Mouse (Mus musculus) G1E-ER4 (cell line): ENCODE measurements around the gene Hdac5. TPM values are rescaled to one million over a fixed set of nuclear protein-coding genes. Genes with fewer than 3 reads are reported as not detected.

Experiments
- GATA1 ChIP-seq: IDR thresholded peaks from one replicate; pipeline ENCODE4 v1.8.0; 2012; ENCODE audit warnings: low read length, inconsistent platforms
- polyA plus RNA-seq: library from polyadenylated mRNA; stranded (reverse); fragments of >175 nt; gene quantifications from 2 replicates; pipeline ENCODE4 v1.2.3, GENCODE M21; 2012

Gene Hdac5
- polyA plus RNA-seq, 1 experiment = 38.8 TPM

DNA sequence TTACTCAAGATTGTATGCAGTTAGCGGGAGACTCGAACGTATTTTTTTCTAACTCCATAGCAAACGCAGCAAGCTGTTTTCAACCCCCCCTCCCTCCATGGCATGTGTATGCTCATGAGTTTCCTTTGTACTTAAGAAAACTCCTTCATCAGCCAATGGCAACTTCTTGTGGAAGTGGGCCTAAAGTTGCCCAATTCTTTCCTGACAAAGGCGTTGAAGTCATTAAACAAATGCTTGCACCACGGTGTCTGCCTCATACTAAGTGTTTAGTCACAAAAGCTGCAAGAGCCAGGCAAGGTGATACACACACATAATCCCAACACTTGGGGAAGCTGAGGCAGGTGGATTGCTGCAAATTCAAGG, 16.3 kb upstream of the Hdac5 start:
- no peak for TF ChIP-seq GATA1

DNA sequence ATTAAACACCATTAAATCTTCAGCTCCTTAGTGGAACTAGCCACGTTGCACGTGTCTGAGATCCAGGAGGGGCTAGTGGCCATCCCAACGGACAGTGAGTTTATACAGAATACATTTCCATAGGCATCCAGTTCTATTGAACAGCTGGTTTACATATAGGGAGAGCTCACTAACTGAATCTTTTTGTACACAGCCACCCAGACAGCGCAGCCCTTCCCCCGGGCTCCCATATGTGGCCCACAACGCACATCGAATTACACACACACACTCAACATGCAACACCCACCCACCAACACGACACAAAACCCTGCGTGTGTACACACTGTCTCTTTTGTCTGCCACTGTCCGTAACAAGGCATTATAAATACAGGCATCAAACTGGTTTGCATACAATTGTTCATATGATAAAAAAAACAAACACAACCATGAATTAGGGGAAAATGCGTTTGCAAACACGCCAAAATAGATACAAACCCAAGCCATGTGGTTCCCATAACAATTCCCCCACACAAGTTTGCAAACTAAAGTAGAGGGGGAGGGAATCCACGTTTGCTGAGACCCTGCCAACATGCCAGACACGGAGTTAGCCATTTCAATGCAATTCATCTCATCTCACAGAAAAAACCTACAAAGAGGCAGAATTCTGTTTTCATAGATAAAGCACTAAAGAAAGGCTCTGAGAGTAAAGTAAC, 15.8 kb upstream of the Hdac5 start:
- TF ChIP-seq GATA1 = no peak

DNA sequence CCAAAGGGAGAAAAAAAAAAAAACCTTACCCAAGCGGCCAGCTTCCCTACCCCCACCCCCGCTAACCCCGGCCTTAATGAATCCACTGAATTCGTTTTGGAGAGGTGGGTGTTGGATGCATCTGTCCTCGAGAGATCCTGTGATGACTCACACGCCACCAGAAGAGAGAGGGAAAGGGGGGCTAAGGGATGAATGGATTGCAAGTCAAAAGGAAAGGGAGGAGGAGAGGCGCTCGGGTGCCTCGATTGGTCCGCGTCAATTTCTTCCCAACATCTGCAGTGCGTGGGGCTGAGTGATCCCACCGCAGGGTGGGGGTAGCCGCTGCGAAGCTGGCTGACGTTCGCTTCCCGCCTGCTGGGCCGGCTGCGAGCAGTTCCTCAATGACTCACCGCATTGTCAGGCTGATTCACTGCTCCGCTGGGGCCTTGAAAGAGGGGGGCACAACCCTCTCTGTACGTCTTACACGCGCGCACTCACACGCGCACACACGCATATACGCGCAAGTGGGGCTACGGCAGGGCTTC, 15.0 kb upstream of the Hdac5 start:
- TF ChIP-seq GATA1 = no peak

DNA sequence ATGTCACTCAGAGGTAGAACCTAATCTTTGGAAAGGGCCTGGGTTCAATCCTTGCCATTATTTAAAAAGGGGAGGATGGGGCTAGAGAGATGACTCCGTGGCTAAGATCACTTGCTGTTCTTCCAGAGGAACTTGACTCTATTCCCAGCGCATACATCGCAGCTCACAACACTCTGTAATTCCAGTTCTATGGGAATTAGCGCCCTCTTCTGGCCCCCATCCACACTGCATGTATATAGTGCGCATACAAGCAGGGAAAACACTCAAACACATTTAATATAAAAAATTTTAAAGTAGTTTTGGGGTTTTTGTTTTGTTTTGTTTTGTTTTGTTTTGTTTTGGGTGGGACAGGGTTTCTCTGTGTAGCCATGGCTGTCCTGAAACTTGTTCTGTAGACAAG, 11.9 kb upstream of the Hdac5 start:
- no peak for TF ChIP-seq GATA1

DNA sequence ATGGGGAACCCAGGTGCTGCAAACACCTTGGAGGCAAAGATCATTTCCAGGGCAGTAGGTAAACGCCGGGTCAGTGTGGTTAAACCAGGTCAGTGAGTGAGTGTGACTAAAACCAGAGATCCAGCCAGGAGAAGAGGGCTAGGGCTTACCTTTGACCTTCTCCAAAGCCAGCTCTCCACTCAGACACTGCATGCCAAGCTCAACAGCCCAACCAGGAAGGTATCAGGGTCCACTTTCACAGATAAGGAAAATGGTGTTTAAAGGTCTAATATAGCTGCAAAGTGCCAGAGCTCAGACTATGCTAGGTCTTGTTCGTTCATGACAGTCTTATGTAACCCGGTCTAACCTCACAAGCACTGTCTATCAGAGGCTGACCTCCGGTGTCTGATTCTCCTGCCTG, 11.3 kb upstream of the Hdac5 start:
- TF ChIP-seq GATA1 = no peak

DNA sequence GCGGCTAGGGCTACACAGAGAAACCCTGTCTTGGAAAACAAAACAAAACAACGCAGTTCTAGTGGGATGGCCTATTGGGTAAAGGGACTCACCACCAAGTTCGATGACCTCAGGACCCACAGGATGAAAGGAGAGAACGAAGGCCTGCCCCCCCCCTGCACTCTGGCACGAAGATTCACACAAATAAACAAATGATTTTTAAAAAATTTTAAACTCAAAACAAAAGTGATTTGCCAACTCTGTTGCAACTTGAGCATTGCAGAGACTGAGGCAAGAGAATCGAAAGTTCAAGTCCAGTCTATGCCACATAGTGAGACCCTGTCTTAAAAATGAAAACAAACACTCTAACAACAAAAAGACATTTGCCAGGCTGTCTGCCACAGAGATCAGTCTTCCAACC, 10.7 kb upstream of the Hdac5 start:
- TF ChIP-seq GATA1 = no peak

DNA sequence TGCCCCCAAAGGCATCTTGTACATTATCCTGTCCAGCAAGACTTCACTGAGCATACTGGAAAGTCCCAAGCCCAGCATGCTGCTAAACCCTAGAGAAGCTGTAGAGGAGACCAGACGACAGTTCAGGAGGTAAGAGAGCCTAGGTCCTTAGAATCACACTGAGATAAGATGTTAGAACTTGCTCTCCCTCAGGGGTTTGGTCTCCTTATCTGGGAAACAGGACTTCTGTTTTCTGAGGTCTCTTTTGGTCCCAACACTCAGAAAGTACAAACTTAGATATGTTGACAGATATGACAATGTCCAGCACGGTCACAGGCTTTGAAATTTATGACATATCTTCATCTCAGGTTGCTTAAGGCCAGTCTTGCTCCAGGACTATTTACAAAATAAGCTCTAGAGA, 6.1 kb upstream of the Hdac5 start:
- TF ChIP-seq GATA1 = no peak

DNA sequence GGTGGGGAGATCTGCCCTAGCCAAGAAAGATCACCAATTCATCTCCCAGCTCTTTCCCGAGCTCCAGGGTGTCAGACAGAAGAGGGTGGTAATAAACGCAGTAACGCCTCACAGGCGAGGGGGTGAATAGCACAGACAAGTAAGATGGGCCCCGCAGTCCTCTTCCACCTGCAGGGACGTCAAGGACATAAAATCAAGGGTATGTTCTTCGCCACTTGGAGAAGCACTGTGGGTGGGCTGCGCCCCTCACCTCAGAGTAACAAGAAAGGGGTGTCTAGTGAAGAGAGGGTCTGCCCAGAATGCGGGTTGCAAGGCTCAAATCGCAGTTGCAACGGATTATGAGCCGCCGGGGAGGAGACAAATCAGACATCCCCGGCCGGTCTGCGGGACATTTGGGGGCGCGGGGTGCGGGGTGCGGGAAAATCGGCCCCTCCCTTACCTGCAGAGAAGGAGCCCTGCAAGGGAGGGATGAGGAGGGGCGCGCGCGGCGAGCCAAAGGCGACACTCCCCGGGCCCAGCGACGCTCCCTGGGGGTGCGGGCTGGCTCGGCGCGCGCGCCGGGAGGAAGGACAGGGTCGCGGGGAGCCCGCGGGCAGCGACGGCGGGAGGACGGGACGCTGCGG, 524 bp downstream of the Hdac5 start:
- TF ChIP-seq GATA1 = no peak

DNA sequence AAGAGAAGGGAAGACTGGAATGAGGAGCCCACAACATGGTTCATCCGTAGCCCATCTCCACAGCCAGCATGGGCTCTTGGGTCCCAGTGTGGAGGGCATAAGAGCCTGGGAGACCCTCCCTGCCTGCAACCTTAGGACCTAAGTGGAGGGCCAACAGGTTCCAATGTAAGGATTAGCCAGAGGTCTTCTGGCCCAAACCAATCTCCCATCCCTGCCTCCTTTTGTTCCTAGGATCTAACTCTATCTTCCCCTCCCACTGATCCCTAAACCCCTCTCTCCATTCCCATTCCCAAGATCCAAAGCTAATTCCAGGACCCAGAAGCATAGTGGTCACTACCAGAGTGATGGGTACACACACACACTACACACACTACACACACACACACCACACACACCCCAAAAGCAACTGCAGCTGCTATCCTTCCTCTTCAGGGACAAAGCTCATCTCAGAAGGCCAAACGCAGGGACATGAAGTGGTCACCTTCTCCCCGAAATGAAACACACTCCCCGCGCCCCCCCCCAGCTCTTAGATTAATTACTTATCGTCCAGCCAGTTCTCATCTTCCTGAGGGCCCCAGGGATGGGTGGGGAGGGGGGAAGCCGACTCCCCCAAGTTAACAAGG, 1.2 kb downstream of the Hdac5 start:
- no peak for TF ChIP-seq GATA1

DNA sequence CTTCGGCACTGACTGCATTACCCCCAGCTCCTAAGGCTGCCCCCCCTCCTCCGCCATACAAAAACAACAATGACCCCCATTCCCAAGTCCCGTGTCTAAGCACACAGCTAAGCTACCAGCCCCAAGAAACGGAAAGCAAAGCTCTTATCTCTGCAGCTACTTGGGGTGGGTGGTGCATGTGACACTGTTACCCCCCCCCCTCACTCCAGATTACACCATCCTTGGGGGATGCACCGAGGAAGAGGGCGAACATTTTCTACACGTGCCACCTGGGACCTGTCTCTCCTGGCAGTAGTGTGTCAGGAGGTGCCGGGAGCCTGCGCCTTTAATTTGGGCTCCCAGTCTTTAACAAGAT, 1.8 kb downstream of the Hdac5 start:
- TF ChIP-seq GATA1 = no peak

DNA sequence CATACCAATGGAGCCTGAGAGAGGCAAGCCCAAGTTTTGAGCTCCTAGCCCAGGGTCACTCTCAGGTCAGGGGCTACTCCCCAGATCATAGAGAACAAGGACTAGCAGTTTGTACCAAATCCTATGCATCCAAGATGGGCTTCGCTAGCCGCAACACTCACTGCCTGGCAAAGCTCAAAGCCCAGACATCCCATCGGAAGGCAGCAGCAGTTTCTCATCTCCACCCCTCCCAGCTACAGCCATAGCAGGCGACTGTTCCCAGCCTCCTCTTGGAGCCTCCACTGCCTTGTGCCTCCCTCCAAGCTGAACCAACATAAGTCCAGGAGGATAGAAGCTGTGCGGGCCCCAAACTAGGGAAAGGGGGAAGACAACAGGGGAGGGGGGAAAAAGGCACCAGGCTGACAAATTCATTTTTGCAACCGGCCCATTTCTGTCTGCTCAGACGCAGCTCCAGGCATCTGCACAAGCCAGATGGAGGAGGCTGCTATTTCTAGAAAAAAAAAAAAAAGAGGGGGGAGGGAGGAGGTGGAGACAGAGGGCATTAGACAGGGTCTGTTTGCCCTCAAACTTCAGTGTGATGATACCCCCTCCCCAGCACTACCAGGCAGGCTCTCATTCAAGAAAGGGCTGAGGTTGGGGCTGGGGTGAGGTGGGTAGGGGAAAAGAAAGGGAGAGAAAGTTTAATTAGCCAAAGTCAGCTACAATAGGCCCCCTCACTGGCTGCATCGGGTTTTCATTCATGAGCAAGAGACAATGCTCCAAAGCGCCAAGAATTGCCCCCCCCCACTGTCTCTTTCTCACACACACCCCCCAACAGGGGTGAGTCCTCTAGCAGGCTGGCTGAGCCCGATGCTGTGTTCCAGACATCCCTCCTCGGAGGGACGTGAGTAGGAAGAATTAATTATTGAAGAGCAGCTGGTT, 2.4 kb downstream of the Hdac5 start:
- no peak for TF ChIP-seq GATA1

DNA sequence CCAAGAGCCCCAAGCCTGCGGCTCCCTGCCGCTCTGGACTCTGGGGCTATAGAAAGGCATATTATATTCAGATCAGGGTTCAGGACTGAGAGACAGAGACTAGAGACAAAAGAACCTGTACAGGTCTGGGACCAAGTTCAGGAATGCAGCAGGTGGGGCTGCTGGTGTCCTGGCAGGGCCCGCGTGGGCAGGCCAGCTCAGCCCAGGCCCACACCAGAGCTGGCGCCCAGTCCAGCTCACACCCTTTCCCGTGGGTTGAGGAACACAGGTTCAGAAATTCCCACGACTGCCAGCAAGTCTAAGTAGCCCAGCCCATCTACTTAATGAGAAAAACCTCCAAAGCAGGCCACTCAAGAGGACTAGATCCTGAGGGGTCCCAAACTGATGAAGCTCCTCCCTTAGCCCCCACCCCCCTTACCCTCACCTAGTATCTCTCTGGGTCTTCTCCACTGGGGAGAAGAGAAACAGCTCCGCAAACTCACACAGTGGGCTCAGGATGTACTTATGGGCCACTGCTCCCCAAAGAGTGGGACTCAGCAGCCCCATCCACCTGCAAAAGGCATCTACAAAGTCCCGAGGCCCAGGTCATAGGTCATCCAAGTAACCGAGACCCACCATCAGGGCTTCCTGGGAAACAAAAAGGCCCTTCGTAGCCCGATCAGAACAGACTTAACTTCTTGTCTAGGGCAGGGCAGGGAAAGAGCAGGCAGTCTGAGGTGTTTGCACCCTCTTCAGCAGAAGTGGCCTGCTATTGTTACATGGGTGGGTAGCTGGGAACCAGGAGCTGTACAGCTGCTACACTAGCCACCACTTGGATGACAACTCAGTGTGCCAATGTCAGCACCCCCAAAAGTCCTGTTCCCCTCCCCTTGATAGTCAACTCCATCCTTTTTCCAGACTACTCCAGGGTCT, 3.6 kb downstream of the Hdac5 start:
- TF ChIP-seq GATA1 = no peak

DNA sequence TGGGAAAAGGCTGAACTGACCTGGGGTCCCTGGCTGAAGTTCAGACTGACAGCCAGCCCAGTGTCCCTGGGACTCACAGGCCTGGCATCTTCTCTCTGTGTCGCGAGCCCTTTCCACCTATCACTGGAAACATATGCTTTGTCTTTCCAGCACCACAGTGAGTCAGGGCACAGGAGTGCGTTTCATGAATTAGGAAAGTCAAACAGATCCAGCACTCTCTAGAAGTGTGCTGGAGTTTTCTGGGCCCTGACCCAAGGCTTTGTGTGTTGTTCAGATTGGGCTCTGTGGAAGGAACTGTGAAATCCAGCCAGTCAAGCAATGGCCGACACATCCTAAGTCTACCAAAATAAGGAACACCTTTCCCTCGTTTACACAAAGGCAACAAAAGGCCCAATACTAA, 4.7 kb downstream of the Hdac5 start:
- TF ChIP-seq GATA1 = no peak

DNA sequence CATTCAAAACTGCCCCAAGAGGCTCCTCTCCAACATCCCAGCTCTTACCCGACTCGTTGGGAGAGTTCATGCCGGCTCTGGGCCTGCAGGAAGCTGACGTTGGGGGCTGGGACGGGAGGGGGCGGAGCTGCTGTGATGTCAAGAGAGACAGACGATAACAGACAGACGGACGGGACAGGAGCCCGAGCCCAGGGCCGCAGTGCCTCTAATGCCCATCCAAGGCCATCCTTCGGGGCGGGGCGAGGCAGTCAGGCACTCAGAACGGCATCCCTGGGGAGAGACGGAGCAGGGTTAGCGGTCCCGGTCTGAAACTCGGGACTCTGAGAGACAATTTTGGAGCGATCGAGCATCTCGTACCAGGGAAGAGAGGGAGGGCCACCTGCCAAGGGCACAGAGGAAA, 5.3 kb downstream of the Hdac5 start:
- no peak for TF ChIP-seq GATA1

DNA sequence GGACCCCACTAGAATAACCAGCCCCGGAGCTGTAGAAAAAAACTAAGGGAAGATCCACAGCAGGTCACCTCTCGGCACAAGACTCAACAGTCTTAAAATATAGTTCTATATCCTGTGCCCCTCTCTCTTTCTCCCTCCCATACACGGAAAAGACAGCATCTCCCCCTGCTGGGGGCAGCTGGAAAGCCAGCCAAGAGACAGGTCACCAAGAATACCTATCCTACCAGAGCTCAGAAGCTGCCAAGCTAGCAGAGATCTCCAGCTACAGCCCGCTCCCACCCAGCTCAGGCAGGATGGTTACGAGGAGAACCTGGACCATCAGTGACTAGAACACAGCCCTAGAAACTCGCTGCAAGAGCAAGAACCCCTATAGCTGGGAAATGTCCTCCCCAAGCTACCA, 6.8 kb downstream of the Hdac5 start:
- TF ChIP-seq GATA1 = no peak

DNA sequence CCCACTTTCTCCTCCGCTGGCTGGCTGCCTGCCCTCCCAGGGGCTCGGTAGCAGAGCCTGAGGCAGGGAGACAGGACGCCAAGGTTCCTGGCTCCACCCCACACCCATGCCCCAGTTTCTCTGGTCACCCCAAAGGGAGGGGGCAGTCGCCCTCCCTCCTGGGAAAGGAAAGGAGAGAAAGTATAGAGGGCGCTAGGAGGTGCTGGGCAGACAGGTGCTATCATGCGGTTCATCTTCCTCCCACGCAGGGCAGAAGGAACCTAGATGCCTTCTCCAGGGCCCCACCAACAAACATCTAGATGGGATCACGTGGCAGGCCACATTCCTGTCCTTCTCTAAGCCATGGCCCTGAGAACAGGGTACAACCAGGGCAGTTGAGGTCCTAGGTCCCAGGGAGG, 8.0 kb downstream of the Hdac5 start:
- no peak for TF ChIP-seq GATA1
